Mouse (Mus musculus) neural tube, embryonic 12.5 days (tissue): ENCODE measurements around the gene Cela1. TPM values are rescaled to one million over a fixed set of nuclear protein-coding genes. Genes with fewer than 3 reads are reported as not detected.

ENCODE experiments used
- ATAC-seq: fragments of 200-750 bp; cut with Nextera tagmentation; 2 replicates; pipeline ENCODE4 v1.8.0; 2017; ENCODE audit warnings: low read depth, mild to moderate bottlenecking, moderate TSS enrichment, moderate library complexity; ENCODE audit not compliant: low FRiP score
- H3K27ac ChIP-seq: fragments of 300-500 bp; sonication (generic); 2 replicates; pipeline ENCODE4 v1.5.1; 2016
- H3K27me3 ChIP-seq: fragments of 300-500 bp; sonication (generic); replicated peaks from 2 replicates; pipeline ENCODE4 v1.6.1; 2016; ENCODE audit warnings: mild to moderate bottlenecking
- H3K36me3 ChIP-seq: fragments of 300-500 bp; sonication (generic); 2 replicates; pipeline ENCODE4 v1.6.1; 2016; ENCODE audit warnings: mild to moderate bottlenecking
- H3K4me1 ChIP-seq: fragments of 300-500 bp; sonication (generic); 2 replicates; pipeline ENCODE4 v1.6.1; 2016
- H3K4me2 ChIP-seq: fragments of 300-500 bp; sonication (generic); replicated peaks from 2 replicates; pipeline ENCODE4 v1.6.1; 2016; ENCODE audit warnings: mild to moderate bottlenecking
- H3K4me3 ChIP-seq: fragments of 300-500 bp; sonication (generic); 2 replicates; pipeline ENCODE4 v1.5.1; 2016
- H3K9ac ChIP-seq: fragments of 300-500 bp; sonication (generic); 2 replicates; pipeline ENCODE4 v1.6.1; 2016; ENCODE audit warnings: mild to moderate bottlenecking
- H3K9me3 ChIP-seq: fragments of 300-500 bp; sonication (generic); 2 replicates; pipeline ENCODE4 v1.6.1; 2016; ENCODE audit warnings: mild to moderate bottlenecking
- WGBS: fragments of 180-500 bp; shearing (Covaris S2); methylation state at CpG from one replicate; pipeline ENCODE4 v1.1.7; 2016; 5-methylcytosine and 5-hydroxymethylcytosine counted together
- polyA plus RNA-seq: library from polyadenylated mRNA; unstranded; fragments of >200 nt; fragmentation: Nextera tagmentation; extraction: Ambion mirVana; gene quantifications from 2 replicates; pipeline ENCODE4 v1.2.1, GENCODE M21; 2016

Gene Cela1
- polyA plus RNA-seq, 1 experiment from 2014 or later, result 3.4 TPM

DNA sequence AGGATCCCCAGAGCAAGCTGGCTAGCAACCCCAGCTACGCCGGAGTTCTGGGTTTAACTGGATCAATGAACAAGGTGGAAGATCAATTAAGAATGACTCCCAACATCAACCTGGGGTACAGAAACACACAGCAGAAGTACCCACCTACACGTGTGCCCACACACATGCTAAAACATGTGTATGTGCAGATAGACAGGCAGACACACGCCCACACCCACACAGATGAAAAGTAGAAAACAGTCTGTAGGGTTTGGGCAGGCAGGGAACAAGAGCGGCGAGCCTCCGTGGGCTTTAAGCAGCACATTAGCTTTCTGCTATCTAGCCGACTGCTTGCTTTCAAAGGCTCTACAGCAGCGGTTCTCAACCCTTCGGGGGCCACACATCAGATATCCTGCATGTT is 13.4 kb upstream of the Cela1 start:
- no peaks in the 10 kb centered on the region for H3K9me3 ChIP-seq
- H3K36me3 ChIP-seq, result no peaks in the 10 kb centered on the region
- H3K4me1 ChIP-seq, result peaks cover 6% of the 10 kb centered on the region; the same call in 1 of the 2 replicates
- H3K4me2 ChIP-seq, result no peak overlapping the region
- no peak for ATAC-seq
- H3K27me3 ChIP-seq, result peaks cover 12% of the 10 kb centered on the region; the same call in 1 of the 2 replicates
- no peak overlapping the region for H3K27ac ChIP-seq
- H3K4me3 ChIP-seq, result no peak overlapping the region
- WGBS, result 76% methylated on average over 10 of the region's 10 CpGs
- no peak overlapping the region for H3K9ac ChIP-seq

DNA sequence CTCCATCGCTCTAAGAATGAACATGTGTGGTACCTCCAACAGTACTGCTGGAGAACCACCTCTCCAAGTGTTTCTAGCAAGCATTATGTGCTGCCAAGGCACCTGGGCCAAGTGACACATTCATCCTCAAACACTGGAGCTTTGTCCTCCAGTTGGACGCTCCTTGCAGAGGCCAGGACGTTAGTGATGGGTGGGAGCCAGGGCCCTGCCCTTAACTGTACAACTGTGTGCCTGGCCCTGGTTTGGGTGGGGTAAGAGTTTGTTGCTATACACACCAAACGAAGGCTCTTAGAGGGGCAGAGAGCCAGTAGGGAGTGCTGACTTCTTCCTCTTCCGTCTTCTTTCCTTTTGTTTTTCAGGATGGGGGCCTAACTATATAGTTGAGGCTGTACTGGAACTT is 12.7 kb upstream of the Cela1 start:
- no peak for ATAC-seq
- Histone ChIP-seq H3K36me3 (no peaks in the 10 kb centered on the region), H3K27me3 (peaks cover 12% of the 10 kb centered on the region; the same call in 1 of the 2 replicates), H3K4me2 (no peak overlapping the region), H3K27ac (no peak overlapping the region), H3K9me3 (no peaks in the 10 kb centered on the region), H3K9ac (no peak overlapping the region), H3K4me1 (peaks cover 6% of the 10 kb centered on the region; the same call in 1 of the 2 replicates), H3K4me3 (no peak overlapping the region)
- 86% methylated on average over 5 of the region's 5 CpGs for WGBS

DNA sequence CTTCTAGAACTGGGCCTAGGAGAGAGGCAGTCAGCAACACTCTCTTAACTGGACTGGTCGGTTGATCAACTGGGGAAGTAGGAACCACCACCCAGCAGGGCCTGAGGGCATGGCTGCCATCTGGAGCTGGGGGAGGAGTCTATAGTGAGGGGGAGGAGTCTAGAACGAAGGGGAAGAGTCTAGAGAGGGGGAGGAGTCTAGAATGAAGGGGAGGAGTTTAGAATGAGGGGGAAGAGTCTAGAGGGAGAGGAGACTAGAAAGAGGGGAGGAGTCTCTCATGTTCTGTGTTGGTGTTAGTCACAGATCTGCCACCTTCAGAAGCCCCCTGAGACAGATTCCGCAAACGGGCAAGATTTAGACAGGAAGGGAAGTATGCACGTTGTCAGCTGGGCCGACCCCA is 11.7 kb upstream of the Cela1 start:
- no peaks in the 10 kb centered on the region for H3K9me3 ChIP-seq
- no peak overlapping the region for H3K4me3 ChIP-seq
- no peak overlapping the region for H3K27ac ChIP-seq
- 70% methylated on average over 6 of the region's 6 CpGs for WGBS
- peaks cover 6% of the 10 kb centered on the region; the same call in 1 of the 2 replicates for H3K4me1 ChIP-seq
- no peak overlapping the region for H3K9ac ChIP-seq
- no peaks in the 10 kb centered on the region for H3K36me3 ChIP-seq
- no peak for ATAC-seq
- H3K4me2 ChIP-seq, result no peak overlapping the region
- H3K27me3 ChIP-seq, result peaks cover 12% of the 10 kb centered on the region; the same call in 1 of the 2 replicates

DNA sequence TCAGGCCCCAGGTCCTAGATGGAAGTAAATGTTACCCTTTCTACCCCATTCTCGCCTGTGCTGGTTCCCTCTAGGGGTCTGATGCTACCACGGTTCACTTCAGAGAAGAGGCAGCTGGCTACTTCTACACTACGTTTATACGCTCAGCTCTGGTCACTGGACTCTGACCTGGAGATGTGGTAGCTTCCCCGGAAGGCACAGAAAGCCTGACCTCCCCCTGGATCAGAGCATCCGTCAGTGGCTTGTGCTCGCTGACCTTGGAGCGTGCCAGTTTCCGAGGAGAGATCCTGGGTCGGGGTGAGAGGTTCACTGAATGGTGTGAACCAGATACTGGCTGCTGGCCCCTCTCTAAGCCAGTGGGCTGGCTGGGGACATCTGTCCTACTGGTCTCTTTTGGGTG is 10.4 kb upstream of the Cela1 start:
- no peaks in the 10 kb centered on the region for H3K9me3 ChIP-seq
- H3K27me3 ChIP-seq, result peaks cover 3% of the 10 kb centered on the region; the same call in 1 of the 2 replicates
- no peak overlapping the region for H3K4me2 ChIP-seq
- no peak overlapping the region for H3K27ac ChIP-seq
- H3K4me1 ChIP-seq, result no peaks in the 10 kb centered on the region
- H3K9ac ChIP-seq, result no peak overlapping the region
- H3K4me3 ChIP-seq, result no peak overlapping the region
- no peak for ATAC-seq
- no peaks in the 10 kb centered on the region for H3K36me3 ChIP-seq
- 83% methylated on average over 10 of the region's 10 CpGs for WGBS

DNA sequence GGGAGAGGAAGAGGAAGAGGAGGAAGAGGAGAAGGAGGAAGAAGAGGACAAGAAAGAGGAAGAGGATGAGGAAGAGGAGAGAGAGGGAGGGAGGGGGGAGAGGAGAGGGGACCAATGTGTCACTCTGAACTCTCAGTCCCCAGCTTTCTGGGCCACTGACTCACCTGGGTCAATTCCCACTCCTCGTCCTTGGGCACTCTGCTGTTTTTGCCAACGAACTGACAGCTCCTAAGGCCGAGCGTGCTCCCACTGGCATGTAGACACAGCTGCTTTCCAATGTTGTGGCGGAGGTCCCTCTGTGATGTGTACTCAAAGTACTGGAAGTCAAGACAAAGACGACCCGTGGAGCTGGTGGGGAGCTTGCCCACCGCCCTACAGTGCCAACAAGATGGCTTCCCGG is 6.7 kb upstream of the Cela1 start:
- ATAC-seq, result no peak
- 92% methylated on average over 9 of the region's 9 CpGs for WGBS
- no peak overlapping the region for H3K4me3 ChIP-seq
- H3K4me2 ChIP-seq, result no peak overlapping the region
- H3K36me3 ChIP-seq, result no peaks in the 10 kb centered on the region
- H3K27ac ChIP-seq, result no peak overlapping the region
- H3K4me1 ChIP-seq, result no peaks in the 10 kb centered on the region
- H3K9me3 ChIP-seq, result peaks cover 6% of the 10 kb centered on the region; the same call in 1 of the 2 replicates
- H3K9ac ChIP-seq, result no peak overlapping the region
- no peaks in the 10 kb centered on the region for H3K27me3 ChIP-seq

DNA sequence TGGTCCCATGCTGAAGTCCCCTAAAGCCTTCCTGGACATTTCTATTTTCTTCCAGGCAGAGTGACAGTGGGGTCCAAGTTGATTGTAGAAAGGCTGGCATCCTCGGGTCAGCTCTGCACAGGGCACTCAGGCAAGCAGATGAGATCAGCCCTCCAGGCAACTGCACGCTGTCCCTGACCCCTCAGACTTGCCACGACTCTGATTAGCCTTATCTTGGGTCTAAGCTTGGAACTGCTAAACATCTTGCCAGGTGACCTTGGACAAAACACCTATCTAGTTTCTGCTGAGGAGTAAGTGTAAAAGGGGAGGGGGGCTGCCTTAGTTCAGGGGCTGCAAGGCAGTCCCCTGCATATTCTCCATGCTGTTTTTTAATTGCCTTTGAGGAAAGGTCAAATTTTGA is 4.3 kb upstream of the Cela1 start:
- Histone ChIP-seq H3K4me2 (no peak overlapping the region), H3K4me3 (no peak overlapping the region), H3K36me3 (no peaks in the 10 kb centered on the region), H3K9me3 (peaks cover 6% of the 10 kb centered on the region; the same call in 1 of the 2 replicates), H3K27ac (no peak overlapping the region), H3K9ac (no peak overlapping the region), H3K27me3 (no peaks in the 10 kb centered on the region), H3K4me1 (peaks cover 9% of the 10 kb centered on the region)
- WGBS, result 75% methylated on average over 3 of the region's 3 CpGs
- no peak for ATAC-seq

DNA sequence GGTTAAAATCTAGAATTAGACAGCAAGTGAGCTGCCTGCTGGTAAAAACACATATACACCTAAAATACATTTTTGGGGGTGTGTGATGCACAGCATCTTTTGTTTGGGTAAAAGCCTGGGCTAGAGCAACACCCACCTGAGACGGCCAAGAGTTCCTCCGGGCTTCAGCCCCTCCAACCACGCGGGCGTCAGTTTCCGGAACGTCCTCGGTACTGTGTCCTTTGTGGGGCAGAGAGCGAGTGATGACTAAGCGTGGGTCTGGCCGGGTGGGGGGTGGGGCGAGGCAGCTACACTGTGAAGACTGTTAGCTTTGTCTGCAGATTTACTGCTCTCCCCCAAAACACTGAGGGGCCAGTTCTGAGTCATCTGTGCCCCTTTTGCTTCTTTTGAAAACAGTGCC is 732 bp downstream of the Cela1 start:
- Histone ChIP-seq H3K36me3 (no peaks in the 10 kb centered on the region), H3K4me2 (no peak overlapping the region; the same call in 1 of the 2 replicates), H3K9me3 (peaks cover 6% of the 10 kb centered on the region; the same call in 1 of the 2 replicates), H3K9ac (no peak overlapping the region), H3K4me3 (no peak overlapping the region), H3K27ac (no peak overlapping the region), H3K27me3 (no peaks in the 10 kb centered on the region), H3K4me1 (peaks cover 10% of the 10 kb centered on the region)
- WGBS, result 43% methylated on average over 12 of the region's 12 CpGs
- ATAC-seq, result no peak

DNA sequence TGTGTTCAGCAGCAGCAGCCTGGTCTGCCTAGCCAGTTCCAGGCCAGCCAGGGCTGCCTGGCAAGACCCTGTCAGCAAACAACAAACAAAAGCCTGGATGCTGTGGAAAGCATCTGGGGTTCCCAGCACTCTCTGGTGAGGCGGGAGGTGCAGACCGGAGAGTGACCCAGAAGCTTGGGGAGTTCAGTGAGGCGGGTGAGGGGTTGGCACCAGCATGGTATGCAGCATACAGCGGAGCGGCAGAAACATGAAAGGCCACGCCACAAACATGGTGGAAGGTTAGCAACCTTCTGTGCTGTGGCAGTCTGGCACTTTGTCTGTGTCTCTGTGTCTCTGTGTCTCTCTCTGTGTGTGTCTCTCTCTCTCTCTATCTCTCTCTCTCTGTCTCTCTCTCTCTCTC is 1.3 kb downstream of the Cela1 start:
- H3K9me3 ChIP-seq, result peaks cover 6% of the 10 kb centered on the region; the same call in 1 of the 2 replicates
- no peaks in the 10 kb centered on the region for H3K27me3 ChIP-seq
- no peak for ATAC-seq
- H3K4me3 ChIP-seq, result no peak overlapping the region
- H3K4me2 ChIP-seq, result no peak overlapping the region
- H3K36me3 ChIP-seq, result no peaks in the 10 kb centered on the region
- peaks cover 10% of the 10 kb centered on the region for H3K4me1 ChIP-seq
- H3K27ac ChIP-seq, result no peak overlapping the region
- WGBS, result 86% methylated on average over 6 of the region's 6 CpGs
- H3K9ac ChIP-seq, result no peak overlapping the region

DNA sequence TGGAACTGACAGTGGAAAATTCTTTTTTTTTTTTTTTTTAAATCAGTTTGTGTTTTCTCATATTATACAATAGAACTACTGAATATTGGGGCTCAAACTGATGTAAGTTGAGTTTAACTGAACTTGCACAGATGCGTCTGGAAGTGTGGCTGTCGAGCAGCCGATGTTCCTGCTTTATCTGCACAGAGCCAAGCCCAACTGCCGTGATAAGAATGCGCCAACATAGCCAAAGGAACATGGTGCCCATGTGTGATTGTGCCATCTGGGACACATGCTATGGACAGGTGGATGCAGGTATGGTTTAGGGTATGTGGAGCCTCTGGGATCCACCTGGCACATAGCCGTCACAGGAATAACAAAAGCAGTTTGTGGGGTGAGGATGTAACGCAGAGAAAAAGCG is 1.9 kb downstream of the Cela1 start:
- H3K4me3 ChIP-seq, result no peak overlapping the region
- H3K9ac ChIP-seq, result no peak overlapping the region
- H3K9me3 ChIP-seq, result peaks cover 6% of the 10 kb centered on the region; the same call in 1 of the 2 replicates
- no peak overlapping the region for H3K27ac ChIP-seq
- no peaks in the 10 kb centered on the region for H3K27me3 ChIP-seq
- no peak for ATAC-seq
- H3K4me2 ChIP-seq, result no peak overlapping the region
- no peaks in the 10 kb centered on the region for H3K36me3 ChIP-seq
- 90% methylated on average over 8 of the region's 8 CpGs for WGBS
- H3K4me1 ChIP-seq, result peaks cover 10% of the 10 kb centered on the region

DNA sequence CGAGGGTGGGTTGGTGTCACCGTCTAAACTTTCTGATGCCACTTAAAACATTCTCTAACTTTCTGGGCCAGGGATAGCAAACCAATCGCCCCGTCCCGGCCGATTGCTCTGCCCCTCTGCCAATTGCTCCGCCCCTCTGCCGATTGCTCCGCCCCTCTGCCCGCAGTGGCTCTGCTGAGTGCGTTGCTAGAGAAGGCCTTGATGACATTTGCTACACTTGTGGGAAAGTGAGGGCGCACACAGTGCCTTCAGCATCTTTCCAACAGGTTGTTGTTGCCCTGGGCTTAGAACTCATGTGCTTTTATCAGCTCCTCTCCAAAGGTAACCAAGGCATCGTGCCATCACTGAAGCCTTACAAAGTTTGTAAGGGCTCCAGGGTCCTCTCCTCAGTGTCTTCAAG is 2.5 kb downstream of the Cela1 start:
- Histone ChIP-seq H3K27ac (no peak overlapping the region), H3K36me3 (no peaks in the 10 kb centered on the region), H3K4me1 (peaks cover 10% of the 10 kb centered on the region), H3K9ac (no peak overlapping the region), H3K27me3 (no peaks in the 10 kb centered on the region), H3K4me2 (no peak overlapping the region), H3K9me3 (peaks cover 3% of the 10 kb centered on the region; the same call in 1 of the 2 replicates), H3K4me3 (no peak overlapping the region)
- no peak for ATAC-seq
- WGBS, result 16% methylated on average over 13 of the region's 13 CpGs

DNA sequence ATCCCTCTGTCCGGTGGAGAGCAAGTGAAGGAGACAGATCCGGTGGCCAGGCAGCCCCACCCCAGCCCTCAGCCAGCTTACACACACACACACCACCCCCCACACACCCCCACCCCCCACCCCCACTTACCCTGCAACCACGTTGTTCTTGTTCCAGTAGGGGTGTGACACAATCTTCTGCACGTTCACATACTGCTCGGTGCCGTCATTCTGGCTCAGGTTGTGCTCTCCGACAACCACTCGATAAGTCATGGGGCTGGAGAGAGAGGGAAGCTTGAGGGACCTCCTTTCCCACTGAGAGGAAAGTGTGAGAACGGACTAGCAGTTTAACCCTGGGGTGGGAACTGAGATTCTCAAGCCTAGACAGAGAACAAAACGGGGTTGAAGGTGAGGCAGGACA is 3.3 kb downstream of the Cela1 start:
- ATAC-seq, result no peak
- WGBS, result 71% methylated on average over 10 of the region's 10 CpGs
- Histone ChIP-seq H3K9me3 (no peaks in the 10 kb centered on the region), H3K36me3 (no peaks in the 10 kb centered on the region), H3K27ac (no peak overlapping the region), H3K4me3 (no peak overlapping the region), H3K4me2 (no peak overlapping the region), H3K4me1 (peaks cover 10% of the 10 kb centered on the region), H3K27me3 (no peaks in the 10 kb centered on the region), H3K9ac (no peak overlapping the region)

DNA sequence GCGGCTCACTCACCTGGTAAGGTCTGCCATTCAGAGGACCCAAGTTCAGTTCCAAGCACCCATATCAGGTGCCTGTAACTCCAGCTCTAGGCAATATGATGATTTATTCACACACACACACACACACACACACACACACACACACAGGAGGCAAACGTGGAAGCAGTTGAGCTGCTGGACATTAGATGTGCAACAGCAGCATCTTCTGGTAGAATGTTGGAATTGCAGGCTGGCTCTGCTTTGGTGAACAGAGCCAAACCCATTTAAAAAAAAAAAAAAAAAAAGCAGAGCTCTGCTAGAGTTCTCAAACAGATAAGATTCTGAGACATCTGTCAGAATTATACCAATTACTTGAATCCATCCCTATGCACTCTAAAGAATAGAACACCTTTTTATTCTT is 4.7 kb downstream of the Cela1 start:
- Histone ChIP-seq H3K4me1 (peaks cover 10% of the 10 kb centered on the region), H3K27me3 (no peaks in the 10 kb centered on the region), H3K9me3 (no peaks in the 10 kb centered on the region), H3K27ac (no peak overlapping the region), H3K9ac (no peak overlapping the region), H3K36me3 (no peaks in the 10 kb centered on the region), H3K4me3 (no peak overlapping the region), H3K4me2 (no peak overlapping the region)
- no peak for ATAC-seq
- WGBS, result 45% methylated on average over 2 of the region's 2 CpGs

DNA sequence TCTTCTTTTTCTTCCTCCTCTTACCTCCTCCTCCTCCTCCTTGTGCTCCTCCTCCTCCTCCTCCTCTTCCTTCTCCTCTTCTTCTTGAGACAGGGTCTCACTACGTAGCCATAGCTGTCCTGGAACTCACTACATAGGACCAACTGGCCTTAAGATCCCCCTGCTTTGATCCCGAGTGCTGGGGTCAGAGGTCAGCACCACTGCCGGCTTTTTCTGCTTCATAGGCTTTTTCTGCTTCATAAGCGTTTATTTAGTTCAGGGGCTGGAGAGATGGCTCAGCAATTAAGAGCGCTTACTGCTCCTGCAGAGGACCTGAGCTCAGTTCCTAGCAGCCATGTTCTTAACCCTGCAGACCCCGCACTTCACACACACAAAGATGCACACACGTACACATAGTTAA is 6.0 kb downstream of the Cela1 start:
- no peak overlapping the region for H3K27ac ChIP-seq
- H3K4me1 ChIP-seq, result no peaks in the 10 kb centered on the region
- H3K4me3 ChIP-seq, result no peak overlapping the region
- H3K27me3 ChIP-seq, result no peaks in the 10 kb centered on the region
- H3K36me3 ChIP-seq, result no peaks in the 10 kb centered on the region
- 31% methylated on average over 7 of the region's 7 CpGs for whole genome bisulfite sequencing
- no peak overlapping the region for H3K9ac ChIP-seq
- no peaks in the 10 kb centered on the region for H3K9me3 ChIP-seq
- no peak overlapping the region for H3K4me2 ChIP-seq
- no peak for ATAC-seq
